Mouse (Mus musculus) neural tube, embryonic 10.5 days (tissue): Measurements from ENCODE around the gene Ccdc171.
A peak's percentile ranks its signal among the peaks of the same experiment; 100 is the strongest.
"Not testable (repeated sequence)": the region's sequence is repeated elsewhere in the genome, so short reads cannot be mapped to it uniquely, and the experiment has no call there.

ENCODE experiments used
- DNase-seq: peaks from one replicate; pipeline ENCODE4 v3.0.0-alpha.2; 2017; ENCODE audit warnings: low spot score; ENCODE audit errors: extremely low spot score

The Ccdc171 gene

GRCm38 (mm10) chr4:83524843-83525689 is at the start of gene Ccdc171:
Ccdc171 (plus strand) TSS chr4:83525545.
- DNase-seq = peak; percentile 98

- no peak for DNase-seq
These were observed 40.1 kb upstream of the Ccdc171 start for GRCm38 (mm10) chr4:83485250-83485649.

- peak; percentile 88 for DNase-seq
These were observed 39.6 kb upstream of the Ccdc171 start for GRCm38 (mm10) chr4:83485735-83486116.

- DNase-seq = peak; percentile 92
These were observed 39.0 kb upstream of the Ccdc171 start, which contains the start of gene Psip1 for GRCm38 (mm10) chr4:83486117-83486901. Psip1 (minus strand) TSS chr4:83486459.

GRCm38 (mm10) chr4:83489121-83489520 is 36.2 kb upstream of the Ccdc171 start:
- no peak for DNase-seq

- DNase-seq = no peak
These were observed 32.2 kb upstream of the Ccdc171 start for GRCm38 (mm10) chr4:83493112-83493511.

GRCm38 (mm10) chr4:83497013-83497412 is 28.3 kb upstream of the Ccdc171 start:
- not testable (repeated sequence) for DNase-seq

- DNase-seq = peak; percentile 54
These were observed 24.9 kb upstream of the Ccdc171 start for GRCm38 (mm10) chr4:83500154-83501036.

- no peak for DNase-seq
These were observed 24.3 kb upstream of the Ccdc171 start for GRCm38 (mm10) chr4:83501037-83501430.

- no peak for DNase-seq
These were observed 15.7 kb upstream of the Ccdc171 start for GRCm38 (mm10) chr4:83509600-83509999.

GRCm38 (mm10) chr4:83511083-83511482 is 14.3 kb upstream of the Ccdc171 start:
- DNase-seq = no peak

GRCm38 (mm10) chr4:83512217-83512616 is 13.1 kb upstream of the Ccdc171 start:
- no peak for DNase-seq

- DNase-seq = no peak
These were observed 12.7 kb upstream of the Ccdc171 start for GRCm38 (mm10) chr4:83512644-83513043.

- DNase-seq = no peak
These were observed 11.2 kb upstream of the Ccdc171 start for GRCm38 (mm10) chr4:83514183-83514582.

- DNase-seq = no peak
These were observed 10.2 kb upstream of the Ccdc171 start for GRCm38 (mm10) chr4:83514976-83515669.

- DNase-seq = not testable (repeated sequence)
These were observed 9.2 kb upstream of the Ccdc171 start for GRCm38 (mm10) chr4:83516144-83516543.

GRCm38 (mm10) chr4:83519148-83519547 is 6.2 kb upstream of the Ccdc171 start:
- DNase-seq = no peak

- no peak for DNase-seq
These were observed 5.5 kb upstream of the Ccdc171 start for GRCm38 (mm10) chr4:83519807-83520206.

- no peak for DNase-seq
These were observed 5.0 kb upstream of the Ccdc171 start for GRCm38 (mm10) chr4:83520308-83520707.

GRCm38 (mm10) chr4:83522066-83522465 is 3.3 kb upstream of the Ccdc171 start:
- no peak for DNase-seq

GRCm38 (mm10) chr4:83524456-83524842 is 896 bp upstream of the Ccdc171 start:
- DNase-seq = no peak
